Mouse (Mus musculus) adrenal gland, postnatal 4 days (tissue): ENCODE results near the gene Pgap2. TPM values are rescaled to one million over a fixed set of nuclear protein-coding genes. Genes with fewer than 3 reads are reported as not detected.
A peak's percentile ranks its signal among the peaks of the same experiment; 100 is the strongest.

Source experiments
- DNase-seq, 2 experiments: peaks; one replicate each; pipeline ENCODE4 v3.0.0; 2021 to 2022; ENCODE audit warnings: low spot score in 2 of 2, mixed read lengths in 2 of 2
- long read RNA-seq, 2 experiments: library from polyadenylated mRNA; stranded (forward); transcript quantifications; one replicate each; pipeline ENCODE4 v2.0.0; 2021
- total RNA-seq, 2 experiments: library from RNA; stranded (reverse); gene quantifications; 2 replicates each; pipeline ENCODE4 v1.2.3; 2021

Gene Pgap2
- 100 to 1,000 TPM; 130 TPM for total RNA-seq
- long read RNA-seq, experiment 1, transcript Pgap2-225 (7 exons, 2,034 nt), result major isoform, 19 of 75 reads
- long read RNA-seq, experiment 1, transcript Pgap2-201 (7 exons, 1,201 nt), result minor isoform, 13 of 75 reads
- long read RNA-seq, experiment 1, partial matches to known transcripts, result 3 of 75 reads
- long read RNA-seq, experiment 1, other reads (novel, unspliced or antisense), result 32 of 75 reads
- long read RNA-seq, experiment 2, transcript Pgap2-203 (6 exons, 1,979 nt), result minor isoform, 5 of 139 reads
- long read RNA-seq, experiment 2, transcript Pgap2-225 (7 exons, 2,034 nt), result major isoform, 36 of 139 reads
- long read RNA-seq, experiment 2, transcript Pgap2-204 (7 exons, 2,141 nt), result minor isoform, 5 of 139 reads
- long read RNA-seq, experiment 2, transcript Pgap2-201 (7 exons, 1,201 nt), result minor isoform, 27 of 139 reads
- long read RNA-seq, experiment 2, partial matches to known transcripts, result 12 of 139 reads
- long read RNA-seq, experiment 2, other reads (novel, unspliced or antisense), result 51 of 139 reads

DNA sequence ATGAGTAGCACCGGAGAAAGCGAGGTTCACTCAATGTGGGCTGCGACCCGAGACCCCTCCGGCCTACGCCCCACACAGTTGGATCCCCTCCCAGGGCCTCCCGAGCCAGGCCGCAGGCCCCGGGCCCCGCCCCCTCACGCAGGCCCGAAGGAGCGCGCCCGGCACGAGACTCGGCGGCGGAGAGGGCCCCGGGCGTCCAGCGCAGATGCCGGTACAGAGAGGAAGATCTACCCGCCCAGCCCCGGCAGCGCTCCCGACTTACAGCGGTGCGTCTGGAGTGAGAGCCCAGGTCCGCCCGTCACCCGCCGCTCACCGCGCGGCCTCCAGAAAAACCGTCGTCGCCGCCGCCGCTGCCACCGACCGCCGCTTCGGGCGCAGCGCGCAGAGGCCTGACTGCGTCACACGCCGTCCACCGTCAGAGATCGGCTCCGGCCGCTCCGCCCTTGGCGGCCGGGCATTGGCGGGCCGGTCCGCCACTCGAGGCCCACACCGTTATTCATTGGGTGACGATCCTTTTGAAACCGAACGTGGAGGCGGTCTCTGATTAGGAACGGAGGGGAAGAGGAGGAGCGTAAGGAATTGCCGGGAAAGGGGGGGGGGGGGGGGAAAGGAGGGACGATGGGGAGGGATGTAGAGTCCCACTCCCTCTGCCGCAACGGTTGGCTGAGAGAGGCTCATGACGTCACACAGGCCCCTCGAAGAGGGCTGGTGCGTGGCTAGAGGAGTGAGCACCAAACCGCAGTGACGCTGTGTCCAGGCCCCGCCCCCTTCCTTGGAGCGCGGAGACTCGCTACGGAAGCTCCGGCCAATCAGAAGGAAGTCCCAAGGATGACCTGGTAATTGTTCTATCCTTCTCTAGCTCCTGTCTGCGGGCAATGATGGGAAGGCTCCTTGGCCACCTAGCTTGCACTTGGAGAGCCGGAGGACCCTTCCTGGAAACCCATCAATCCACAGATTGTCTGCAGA is at the start of gene Pgap2, which contains the start of gene Nup98:
Pgap2 (plus strand) TSS at position 453 of the 966 bp plus-strand sequence.
Nup98 (minus strand) TSS at position 421 of the 966 bp plus-strand sequence.
- peak; percentile 90 to 96 for DNase-seq

- DNase-seq, result no peak
These were observed 39.7 kb upstream of the Pgap2 start for GRCm38 (mm10) chr7:102170300-102170699.

GRCm38 (mm10) chr7:102183849-102184248 is 26.2 kb upstream of the Pgap2 start:
- no peak for DNase-seq

- DNase-seq, result no peak
These were observed 17.7 kb upstream of the Pgap2 start for GRCm38 (mm10) chr7:102192356-102192755.

- no peak for DNase-seq
These were observed 9.4 kb upstream of the Pgap2 start for GRCm38 (mm10) chr7:102200576-102200975.

GRCm38 (mm10) chr7:102200996-102201785 is 8.8 kb upstream of the Pgap2 start:
- no peak for DNase-seq

- no peak for DNase-seq
These were observed 5.6 kb upstream of the Pgap2 start for GRCm38 (mm10) chr7:102204296-102204857.

GRCm38 (mm10) chr7:102205646-102206045 is 4.4 kb upstream of the Pgap2 start:
- DNase-seq, result no peak

GRCm38 (mm10) chr7:102208806-102209363 is 1.1 kb upstream of the Pgap2 start:
- DNase-seq, result no peak

DNA sequence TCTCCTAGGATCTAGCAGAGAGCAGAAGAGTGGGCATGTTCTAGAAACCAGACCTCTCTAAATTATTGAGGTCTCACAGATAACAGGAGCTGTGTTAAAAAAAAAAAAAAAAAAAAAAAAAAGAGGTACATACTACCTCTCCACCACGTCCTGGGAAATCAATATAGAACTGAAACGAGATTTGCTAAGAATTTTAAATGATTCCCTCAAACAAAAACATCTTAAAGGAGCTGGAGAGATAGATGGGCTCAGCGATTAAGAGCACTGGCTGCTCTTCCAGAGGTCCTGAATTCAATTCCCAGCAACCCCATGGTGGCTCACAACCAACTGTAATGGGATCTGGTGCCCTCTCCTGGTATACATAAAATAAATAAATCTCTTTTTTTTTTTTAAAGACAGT is 1.1 kb downstream of the Pgap2 start:
- DNase-seq, result no peak

GRCm38 (mm10) chr7:102221899-102222298 is 11.9 kb downstream of the Pgap2 start:
- DNase-seq, result no peak

GRCm38 (mm10) chr7:102222336-102222735 is 12.3 kb downstream of the Pgap2 start:
- no peak for DNase-seq

DNA sequence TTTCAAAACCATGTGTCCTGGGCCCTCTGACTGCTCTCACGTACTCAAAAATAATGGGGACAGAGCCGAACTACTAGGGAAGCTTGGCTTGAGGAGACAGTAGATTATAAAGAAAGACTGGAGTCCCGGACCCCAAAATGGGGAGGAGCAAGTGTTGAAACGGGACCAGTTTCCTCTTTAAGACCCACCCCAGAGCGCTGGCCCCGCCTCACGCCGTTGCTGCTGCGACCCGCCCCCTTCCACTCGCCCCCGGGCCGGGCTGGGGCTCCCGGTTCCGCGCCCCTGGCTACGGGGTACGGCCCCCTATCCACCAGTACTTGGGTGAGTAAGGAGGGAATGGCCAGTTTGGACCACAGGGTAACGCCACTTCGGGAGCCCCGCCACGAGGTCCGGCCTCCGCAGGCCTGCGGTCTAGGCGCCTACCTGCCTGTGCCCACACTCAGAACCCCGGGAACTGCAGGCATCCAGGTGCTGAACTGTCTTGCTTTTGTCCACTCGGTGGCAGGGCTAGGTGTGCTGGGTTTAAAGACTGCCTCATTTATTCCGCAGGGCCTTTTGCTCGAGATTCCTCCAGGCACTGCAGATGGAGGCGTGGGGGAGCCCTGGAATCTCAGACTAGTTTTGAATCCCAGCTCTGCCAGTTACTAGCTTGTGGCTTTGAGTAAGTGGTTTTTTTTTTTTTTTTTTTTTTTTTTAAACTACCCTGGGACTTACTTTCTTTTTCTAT is 13.0 kb downstream of the Pgap2 start:
- peak; percentile 38 to 51 for DNase-seq

DNA sequence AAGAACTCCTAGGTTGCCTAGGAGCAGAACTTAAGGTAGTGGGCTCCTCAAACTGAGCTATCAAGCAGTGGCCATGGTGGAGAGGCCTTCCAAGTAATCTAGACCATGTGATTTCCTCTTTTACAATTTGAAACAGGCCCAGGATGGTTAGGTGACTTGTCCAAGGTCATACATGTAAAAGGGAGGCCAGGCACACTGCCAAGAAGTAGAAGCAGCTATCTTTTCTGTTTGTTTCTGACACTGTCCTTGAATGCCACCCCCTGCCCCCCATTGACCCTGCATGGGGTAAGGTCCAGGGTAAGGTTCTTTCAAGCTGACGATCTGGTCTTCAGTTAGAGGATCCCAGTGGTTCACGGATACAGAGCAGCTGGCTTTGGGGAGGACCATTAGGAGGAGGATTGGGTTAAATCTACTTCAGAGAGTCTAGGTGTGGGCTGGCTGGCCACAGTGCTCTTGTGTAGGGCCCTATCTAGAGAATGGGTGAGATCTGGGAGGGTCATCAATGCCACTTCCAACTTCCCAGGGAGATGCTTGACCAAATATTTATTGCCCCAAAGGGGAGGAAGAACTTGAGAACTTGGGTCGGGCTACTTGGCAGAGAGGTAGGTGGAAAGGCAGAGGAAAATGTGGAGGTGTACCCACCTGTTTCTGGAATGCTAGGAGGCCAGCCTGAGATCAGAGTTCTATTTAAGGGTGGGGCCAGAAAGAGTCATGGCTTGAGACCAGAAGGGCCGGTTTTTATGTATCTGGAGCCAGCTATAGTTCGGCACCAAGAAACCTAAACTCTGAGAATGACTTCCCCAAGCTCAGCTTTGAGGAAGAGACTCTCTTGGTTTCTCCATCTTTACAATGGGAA is 14.1 kb downstream of the Pgap2 start:
- peak in 1 of 2 experiments; percentile 46 for DNase-seq

DNA sequence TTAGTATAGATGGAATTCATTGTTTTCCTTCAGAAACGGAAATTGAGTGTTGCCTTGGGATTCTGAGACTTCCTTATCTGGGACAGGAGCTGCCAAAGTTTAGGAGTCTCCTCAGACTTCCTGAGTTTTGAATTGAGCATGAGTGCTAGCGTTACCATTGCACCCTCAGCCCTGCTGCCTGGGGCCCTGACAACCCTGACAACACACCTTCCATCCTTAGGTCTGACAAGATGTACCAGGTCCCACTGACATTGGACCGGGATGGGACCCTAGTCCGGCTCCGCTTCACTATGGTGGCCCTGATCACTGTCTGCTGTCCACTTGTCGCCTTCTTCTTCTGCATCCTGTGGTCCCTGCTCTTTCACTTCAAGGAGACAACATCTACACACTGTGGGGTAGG is 16.0 kb downstream of the Pgap2 start:
- DNase-seq, result no peak

- DNase-seq, result no peak
These were observed 18.2 kb downstream of the Pgap2 start for GRCm38 (mm10) chr7:102228049-102228670.

- no peak for DNase-seq
These were observed 19.8 kb downstream of the Pgap2 start for GRCm38 (mm10) chr7:102229814-102230213.

- DNase-seq, result no peak
These were observed 23.1 kb downstream of the Pgap2 start for GRCm38 (mm10) chr7:102233059-102233458.
